Mouse (Mus musculus) limb, embryonic 13.5 days (tissue): ENCODE measurements around the gene Six1. TPM values are rescaled to one million over a fixed set of nuclear protein-coding genes. Genes with fewer than 3 reads are reported as not detected.
A peak's percentile ranks its signal among the peaks of the same experiment; 100 is the strongest.

Source experiments
- ATAC-seq: fragments of 200-750 bp; cut with Nextera tagmentation; 2 replicates; pipeline ENCODE4 v1.8.0; 2017; ENCODE audit warnings: low read depth, moderate number of reproducible peaks, moderate TSS enrichment; ENCODE audit not compliant: low FRiP score
- H3K27ac ChIP-seq: fragments of 300-500 bp; sonication (generic); 2 replicates; pipeline ENCODE4 v1.5.1; 2015; ENCODE audit warnings: inconsistent platforms, mild to moderate bottlenecking, moderate library complexity
- H3K27me3 ChIP-seq: fragments of 300-500 bp; sonication (generic); 2 replicates; pipeline ENCODE4 v1.6.1; 2015; ENCODE audit warnings: mild to moderate bottlenecking, inconsistent platforms
- H3K36me3 ChIP-seq: fragments of 300-500 bp; sonication (generic); 2 replicates; pipeline ENCODE4 v1.6.1; 2015; ENCODE audit warnings: inconsistent platforms, mild to moderate bottlenecking, moderate library complexity
- H3K4me1 ChIP-seq: fragments of 300-500 bp; sonication (generic); 2 replicates; pipeline ENCODE4 v1.6.1; 2015; ENCODE audit warnings: inconsistent platforms
- H3K4me2 ChIP-seq: fragments of 300-500 bp; sonication (generic); replicated peaks from 2 replicates; pipeline ENCODE4 v1.6.1; 2015; ENCODE audit warnings: inconsistent platforms, mild to moderate bottlenecking, moderate library complexity
- H3K4me3 ChIP-seq: fragments of 300-500 bp; sonication (generic); 2 replicates; pipeline ENCODE4 v1.5.1; 2015; ENCODE audit warnings: moderate library complexity, mild to moderate bottlenecking, inconsistent platforms
- H3K9ac ChIP-seq: fragments of 300-500 bp; sonication (generic); 2 replicates; pipeline ENCODE4 v1.6.1; 2015; ENCODE audit warnings: mild to moderate bottlenecking, inconsistent platforms
- H3K9me3 ChIP-seq: fragments of 300-500 bp; sonication (generic); 2 replicates; pipeline ENCODE4 v1.6.1; 2016; ENCODE audit warnings: inconsistent platforms
- WGBS: fragments of 180-500 bp; shearing (Covaris S2); methylation state at CpG from one replicate; pipeline ENCODE4 v1.1.7; 2015; 5-methylcytosine and 5-hydroxymethylcytosine counted together
- polyA plus RNA-seq: library from polyadenylated mRNA; unstranded; fragments of >200 nt; fragmentation: Nextera tagmentation; extraction: Ambion mirVana; gene quantifications from 2 replicates; pipeline ENCODE4 v1.2.1, GENCODE M21; 2015

Six1 gene
- polyA plus RNA-seq, 1 experiment from 2014 or later = 50.0 TPM

GRCm38 (mm10) chr12:73039939-73040562 lies 13.6 kb downstream of the Six1 start:
- Histone ChIP-seq H3K4me1 (peaks cover 39% of the 10 kb centered on the region), H3K9ac (peak overlapping the region; percentile 70), H3K4me3 (peak overlapping the region; percentile 77), H3K27ac (peak overlapping the region; percentile 82), H3K4me2 (peak overlapping the region; percentile 62), H3K9me3 (no peaks in the 10 kb centered on the region), H3K36me3 (0 out of 2 replicates have a peak, but pooled peaks cover 4% of the 10 kb centered on the region), H3K27me3 (peaks cover 63% of the 10 kb centered on the region)
- no peak for ATAC-seq
- 3% methylated on average over 18 of the region's 18 CpGs for WGBS

- ATAC-seq = 0 out of 2 replicates have a peak, but pooled peaks have one; percentile 9
- 4% methylated on average over 41 of the region's 41 CpGs for WGBS
- peaks cover 43% of the 10 kb centered on the region for H3K4me1 ChIP-seq
Measured at GRCm38 (mm10) chr12:73038992-73039938, 14.4 kb downstream of the Six1 start.

GRCm38 (mm10) chr12:73038441-73038991 lies 15.2 kb downstream of the Six1 start:
- no peaks in the 10 kb centered on the region for H3K9me3 ChIP-seq
- no peak for ATAC-seq
- peak overlapping the region; percentile 62 for H3K4me2 ChIP-seq
- H3K9ac ChIP-seq = peak overlapping the region; percentile 35; the same call in 1 of the 2 replicates
- H3K36me3 ChIP-seq = 0 out of 2 replicates have a peak, but pooled peaks cover 4% of the 10 kb centered on the region
- peak overlapping the region; percentile 77 for H3K4me3 ChIP-seq
- peaks cover 42% of the 10 kb centered on the region for H3K4me1 ChIP-seq
- 7% methylated on average over 12 of the region's 12 CpGs for WGBS
- H3K27ac ChIP-seq = 0 out of 2 replicates have a peak overlapping the region, but pooled peaks have one; percentile 22
- peaks cover 68% of the 10 kb centered on the region for H3K27me3 ChIP-seq

More at GRCm38 (mm10) chr12:73038992-73039938, 14.4 kb downstream of the Six1 start:
- Histone ChIP-seq H3K9me3 (no peaks in the 10 kb centered on the region), H3K4me3 (peak overlapping the region; percentile 77), H3K9ac (peak overlapping the region; percentile 70), H3K4me2 (peak overlapping the region; percentile 62), H3K27me3 (peaks cover 69% of the 10 kb centered on the region), H3K27ac (peak overlapping the region; percentile 82), H3K36me3 (0 out of 2 replicates have a peak, but pooled peaks cover 4% of the 10 kb centered on the region)

- Histone ChIP-seq H3K4me2 (no peak overlapping the region), H3K27ac (no peak overlapping the region), H3K4me3 (no peak overlapping the region), H3K4me1 (peaks cover 39% of the 10 kb centered on the region), H3K9me3 (no peaks in the 10 kb centered on the region), H3K9ac (no peak overlapping the region), H3K36me3 (0 out of 2 replicates have a peak, but pooled peaks cover 4% of the 10 kb centered on the region), H3K27me3 (peaks cover 70% of the 10 kb centered on the region)
- ATAC-seq = no peak
- 18% methylated on average over 7 of the region's 7 CpGs for WGBS
Measured at GRCm38 (mm10) chr12:73037385-73038160, 16.1 kb downstream of the Six1 start.

GRCm38 (mm10) chr12:73034901-73035895 lies 18.5 kb downstream of the Six1 start:
- peak overlapping the region; percentile 64 for H3K4me2 ChIP-seq
- H3K9ac ChIP-seq = peak overlapping the region; percentile 40
- H3K36me3 ChIP-seq = 0 out of 2 replicates have a peak, but pooled peaks cover 4% of the 10 kb centered on the region
- H3K4me3 ChIP-seq = peak overlapping the region; percentile 28
- peak overlapping the region; percentile 80; the same call in 1 of the 2 replicates for H3K27ac ChIP-seq
- ATAC-seq = peak; percentile 48
- H3K4me1 ChIP-seq = peaks cover 37% of the 10 kb centered on the region
- no peaks in the 10 kb centered on the region for H3K9me3 ChIP-seq
- H3K27me3 ChIP-seq = peaks cover 71% of the 10 kb centered on the region
- WGBS = 4% methylated on average over 39 of the region's 43 CpGs

GRCm38 (mm10) chr12:73032665-73033064 lies 21.0 kb downstream of the Six1 start:
- H3K27ac ChIP-seq = no peak overlapping the region

GRCm38 (mm10) chr12:73031315-73031714 lies 22.4 kb downstream of the Six1 start:
- no peak overlapping the region for H3K4me3 ChIP-seq
- H3K27me3 ChIP-seq = peaks cover 41% of the 10 kb centered on the region
- WGBS = 24% methylated on average over 4 of the region's 4 CpGs
- no peaks in the 10 kb centered on the region for H3K36me3 ChIP-seq
- peaks cover 19% of the 10 kb centered on the region for H3K4me1 ChIP-seq
- no peak for ATAC-seq
- no peak overlapping the region for H3K4me2 ChIP-seq
- H3K9me3 ChIP-seq = no peaks in the 10 kb centered on the region
- H3K27ac ChIP-seq = no peak overlapping the region
- no peak overlapping the region for H3K9ac ChIP-seq

More at GRCm38 (mm10) chr12:73032665-73033064, 21.0 kb downstream of the Six1 start:
- no peak overlapping the region for H3K4me3 ChIP-seq
- H3K4me1 ChIP-seq = peaks cover 19% of the 10 kb centered on the region
- no peaks in the 10 kb centered on the region for H3K36me3 ChIP-seq
- H3K9me3 ChIP-seq = no peaks in the 10 kb centered on the region
- no peak for ATAC-seq
- no peak overlapping the region for H3K4me2 ChIP-seq
- WGBS = 73% methylated on average over 3 of the region's 3 CpGs
- H3K27me3 ChIP-seq = peaks cover 50% of the 10 kb centered on the region
- H3K9ac ChIP-seq = no peak overlapping the region

- Histone ChIP-seq H3K9ac (no peak overlapping the region), H3K4me2 (no peak overlapping the region), H3K27me3 (peaks cover 15% of the 10 kb centered on the region; the same call in 1 of the 2 replicates), H3K4me1 (0 out of 2 replicates have a peak, but pooled peaks cover 4% of the 10 kb centered on the region), H3K27ac (no peak overlapping the region), H3K4me3 (no peak overlapping the region), H3K36me3 (no peaks in the 10 kb centered on the region), H3K9me3 (no peaks in the 10 kb centered on the region)
- no peak for ATAC-seq
- WGBS = 58% methylated on average over 8 of the region's 8 CpGs
Measured at GRCm38 (mm10) chr12:73025490-73025889, 28.2 kb downstream of the Six1 start.

- H3K4me1 ChIP-seq = 0 out of 2 replicates have a peak, but pooled peaks cover 5% of the 10 kb centered on the region
- 2% methylated on average over 4 of the region's 4 CpGs for WGBS
- no peaks in the 10 kb centered on the region for H3K36me3 ChIP-seq
- H3K4me3 ChIP-seq = no peak overlapping the region
- ATAC-seq = peak; percentile 73
- no peaks in the 10 kb centered on the region for H3K9me3 ChIP-seq
- H3K4me2 ChIP-seq = no peak overlapping the region
- H3K27me3 ChIP-seq = peaks cover 19% of the 10 kb centered on the region; the same call in 1 of the 2 replicates
- H3K27ac ChIP-seq = no peak overlapping the region
- no peak overlapping the region for H3K9ac ChIP-seq
Measured at GRCm38 (mm10) chr12:73020941-73021340, 32.7 kb downstream of the Six1 start.

GRCm38 (mm10) chr12:73020422-73020821 lies 33.3 kb downstream of the Six1 start:
- no peak for ATAC-seq
- no peak overlapping the region for H3K27ac ChIP-seq
- H3K36me3 ChIP-seq = no peaks in the 10 kb centered on the region
- H3K4me3 ChIP-seq = no peak overlapping the region
- no peak overlapping the region for H3K4me2 ChIP-seq
- 36% methylated on average over 3 of the region's 3 CpGs for WGBS
- H3K9ac ChIP-seq = no peak overlapping the region
- peaks cover 19% of the 10 kb centered on the region; the same call in 1 of the 2 replicates for H3K27me3 ChIP-seq
- H3K9me3 ChIP-seq = no peaks in the 10 kb centered on the region
- 0 out of 2 replicates have a peak, but pooled peaks cover 5% of the 10 kb centered on the region for H3K4me1 ChIP-seq
